Mouse (Mus musculus): ENCODE measurements at regions not wholly inside any gene's neighbourhood (a gene's known extent, or its start where the extent isn't known, plus 50 kb on each side); places are given as distances from the start of the nearest gene placed in this dataset.
A peak's percentile ranks its signal among the peaks of the same experiment; 100 is the strongest.

- peak overlapping the region; percentile 46 for H3K4me2 ChIP-seq (replicated peaks)
- peak; percentile 55; the same call in 1 of the 2 replicates for ATAC-seq (replicated peaks)
Observed at GRCm38 (mm10) chr15:51104796-51105195, 2779.9 kb upstream of the Gm7489 start.

GRCm38 (mm10) chr15:51105359-51106008 is 2779.2 kb upstream of the Gm7489 start:
- ATAC-seq (replicated peaks): no peak
- no peaks in the 10 kb centered on the region for H3K27me3 ChIP-seq
- no peak overlapping the region for H3K4me3 ChIP-seq
- no peaks in the 10 kb centered on the region for H3K36me3 ChIP-seq
- H3K4me1 ChIP-seq: peaks cover 9% of the 10 kb centered on the region; the same call in 1 of the 2 replicates
- H3K4me2 ChIP-seq (replicated peaks): no peak overlapping the region
- no peak overlapping the region for H3K9ac ChIP-seq (replicated peaks)
- H3K9me3 ChIP-seq: no peaks in the 10 kb centered on the region
- no peak overlapping the region for H3K27ac ChIP-seq (replicated peaks)
- WGBS: 50% methylated on average over 17 of the region's 17 CpGs

More at GRCm38 (mm10) chr15:51104796-51105195, 2779.9 kb upstream of the Gm7489 start:
- H3K4me3 ChIP-seq: no peak overlapping the region
- peaks cover 9% of the 10 kb centered on the region; the same call in 1 of the 2 replicates for H3K4me1 ChIP-seq
- H3K9me3 ChIP-seq: no peaks in the 10 kb centered on the region
- WGBS: 67% methylated on average over 5 of the region's 5 CpGs
- no peak overlapping the region for H3K27ac ChIP-seq (replicated peaks)
- no peaks in the 10 kb centered on the region for H3K27me3 ChIP-seq
- no peak overlapping the region for H3K9ac ChIP-seq (replicated peaks)
- no peaks in the 10 kb centered on the region for H3K36me3 ChIP-seq

GRCm38 (mm10) chr15:51110186-51110585 is 2774.5 kb upstream of the Gm7489 start:
- no peak overlapping the region for H3K4me3 ChIP-seq
- no peak for ATAC-seq (replicated peaks)
- 86% methylated on average over 3 of the region's 3 CpGs for WGBS
- H3K36me3 ChIP-seq: no peaks in the 10 kb centered on the region
- no peak overlapping the region for H3K9ac ChIP-seq (replicated peaks)
- H3K27me3 ChIP-seq: no peaks in the 10 kb centered on the region
- no peaks in the 10 kb centered on the region for H3K9me3 ChIP-seq
- H3K4me1 ChIP-seq: no peaks in the 10 kb centered on the region
- H3K4me2 ChIP-seq (replicated peaks): no peak overlapping the region
- H3K27ac ChIP-seq (replicated peaks): no peak overlapping the region

GRCm38 (mm10) chr15:51125896-51126295 is 2758.8 kb upstream of the Gm7489 start:
- 57% methylated on average over 2 of the region's 2 CpGs for WGBS
- Histone ChIP-seq H3K4me2 (replicated peaks) (no peak overlapping the region), H3K36me3 (no peaks in the 10 kb centered on the region), H3K9ac (replicated peaks) (no peak overlapping the region), H3K27me3 (no peaks in the 10 kb centered on the region), H3K9me3 (no peaks in the 10 kb centered on the region; the same call in 1 of the 2 replicates), H3K4me1 (no peaks in the 10 kb centered on the region), H3K27ac (replicated peaks) (no peak overlapping the region), H3K4me3 (no peak overlapping the region)
- ATAC-seq (replicated peaks): no peak

DNA sequence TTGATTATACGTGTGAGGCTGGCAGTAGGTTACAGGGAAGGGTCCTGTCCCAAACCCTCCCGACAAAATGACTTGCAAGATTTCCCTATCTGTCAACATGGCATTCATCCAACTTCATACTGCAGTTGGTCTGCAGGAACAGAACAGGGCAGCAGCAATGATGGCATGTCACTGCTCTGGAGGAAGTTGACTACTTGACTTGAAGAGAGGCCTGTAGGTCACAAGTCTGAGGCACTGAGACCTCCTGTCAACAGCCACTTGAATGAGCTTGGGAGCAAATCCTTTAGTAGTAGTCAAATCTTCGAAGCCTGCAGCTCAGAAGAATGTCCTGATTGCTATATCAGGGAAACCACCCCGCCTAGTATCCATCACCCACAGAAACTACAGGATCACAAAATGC is 2753.7 kb upstream of the Gm7489 start:
- no peak for ATAC-seq (replicated peaks)
- no peaks in the 10 kb centered on the region for H3K36me3 ChIP-seq
- H3K27ac ChIP-seq (replicated peaks): no peak overlapping the region
- 83% methylated on average over 4 of the region's 4 CpGs for WGBS
- H3K4me1 ChIP-seq: 0 out of 2 replicates have a peak, but pooled peaks cover 7% of the 10 kb centered on the region
- no peaks in the 10 kb centered on the region for H3K27me3 ChIP-seq
- H3K4me2 ChIP-seq (replicated peaks): no peak overlapping the region
- H3K9me3 ChIP-seq: no peaks in the 10 kb centered on the region; the same call in 1 of the 2 replicates
- H3K4me3 ChIP-seq: no peak overlapping the region
- no peak overlapping the region for H3K9ac ChIP-seq (replicated peaks)

DNA sequence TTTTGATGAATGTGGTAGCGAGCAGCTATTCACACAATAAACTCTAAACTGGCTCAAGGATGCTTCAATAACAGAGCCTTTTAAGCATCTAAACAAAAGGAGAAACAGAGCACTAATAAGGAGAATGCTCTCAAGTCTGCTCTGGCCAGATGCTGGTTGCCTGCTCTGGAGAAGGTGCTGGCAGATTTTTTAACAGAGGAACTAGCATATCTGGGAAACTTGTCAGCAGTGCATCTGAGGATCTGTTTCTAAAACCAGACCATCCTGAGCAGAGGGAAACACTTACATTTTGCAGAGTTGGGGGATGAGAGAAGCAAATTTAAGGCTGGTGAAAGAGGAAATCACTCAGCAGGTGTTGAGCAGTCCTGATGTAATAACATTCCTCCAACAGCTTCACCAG is 2748.6 kb upstream of the Gm7489 start:
- no peak overlapping the region for H3K4me2 ChIP-seq (replicated peaks)

DNA sequence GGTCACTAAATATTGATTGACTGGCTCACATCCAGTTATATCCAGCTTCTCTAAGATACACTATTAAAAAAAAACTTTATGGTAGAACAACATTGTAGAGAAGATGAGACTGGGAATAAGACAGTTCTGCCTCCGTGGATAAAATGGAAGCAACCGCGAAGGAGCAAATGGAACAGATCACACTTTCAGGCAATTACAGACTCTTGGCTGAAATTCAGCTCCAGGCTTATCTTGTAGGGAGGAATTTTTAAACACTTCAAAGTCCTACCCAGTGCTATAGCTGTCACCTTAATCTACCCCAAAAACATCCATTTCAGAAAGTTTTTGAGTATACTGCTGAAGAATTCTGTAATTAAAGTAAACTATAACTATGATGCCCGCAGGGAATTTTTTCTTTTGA is 2745.2 kb upstream of the Gm7489 start:
- H3K27ac ChIP-seq (replicated peaks): no peak overlapping the region
- H3K27me3 ChIP-seq: no peaks in the 10 kb centered on the region
- no peaks in the 10 kb centered on the region for H3K36me3 ChIP-seq
- 65% methylated on average over 4 of the region's 4 CpGs for WGBS
- H3K9me3 ChIP-seq: no peaks in the 10 kb centered on the region; the same call in 1 of the 2 replicates
- H3K4me3 ChIP-seq: no peak overlapping the region
- H3K4me2 ChIP-seq (replicated peaks): no peak overlapping the region
- no peak for ATAC-seq (replicated peaks)
- no peak overlapping the region for H3K9ac ChIP-seq (replicated peaks)
- 0 out of 2 replicates have a peak, but pooled peaks cover 11% of the 10 kb centered on the region for H3K4me1 ChIP-seq

More for the DNA sequence above, 2748.6 kb upstream of the Gm7489 start:
- H3K4me1 ChIP-seq: 0 out of 2 replicates have a peak, but pooled peaks cover 11% of the 10 kb centered on the region
- no peaks in the 10 kb centered on the region for H3K27me3 ChIP-seq
- ATAC-seq (replicated peaks): no peak
- no peak overlapping the region for H3K4me3 ChIP-seq
- H3K36me3 ChIP-seq: no peaks in the 10 kb centered on the region
- H3K9ac ChIP-seq (replicated peaks): no peak overlapping the region
- 10% methylated on average over 1 of the region's 1 CpGs for WGBS
- H3K9me3 ChIP-seq: no peaks in the 10 kb centered on the region; the same call in 1 of the 2 replicates
- no peak overlapping the region for H3K27ac ChIP-seq (replicated peaks)

GRCm38 (mm10) chr15:51173976-51174620 is 2710.6 kb upstream of the Gm7489 start:
- no peak for ATAC-seq (replicated peaks)
- H3K9ac ChIP-seq (replicated peaks): no peak overlapping the region
- no peaks in the 10 kb centered on the region for H3K9me3 ChIP-seq
- WGBS: 95% methylated on average over 1 of the region's 1 CpGs
- H3K27ac ChIP-seq (replicated peaks): no peak overlapping the region
- H3K36me3 ChIP-seq: no peaks in the 10 kb centered on the region
- H3K27me3 ChIP-seq: no peaks in the 10 kb centered on the region
- H3K4me2 ChIP-seq (replicated peaks): no peak overlapping the region
- no peaks in the 10 kb centered on the region for H3K4me1 ChIP-seq
- no peak overlapping the region for H3K4me3 ChIP-seq

- no peak overlapping the region for H3K9ac ChIP-seq (replicated peaks)
- no peak for ATAC-seq (replicated peaks)
- WGBS: 74% methylated on average over 2 of the region's 2 CpGs
- H3K4me3 ChIP-seq: no peak overlapping the region
- H3K36me3 ChIP-seq: no peaks in the 10 kb centered on the region
- no peaks in the 10 kb centered on the region for H3K9me3 ChIP-seq
- no peaks in the 10 kb centered on the region for H3K4me1 ChIP-seq
- no peak overlapping the region for H3K27ac ChIP-seq (replicated peaks)
- no peak overlapping the region for H3K4me2 ChIP-seq (replicated peaks)
- no peaks in the 10 kb centered on the region for H3K27me3 ChIP-seq
Observed at GRCm38 (mm10) chr15:51176466-51176865, 2708.2 kb upstream of the Gm7489 start.

DNA sequence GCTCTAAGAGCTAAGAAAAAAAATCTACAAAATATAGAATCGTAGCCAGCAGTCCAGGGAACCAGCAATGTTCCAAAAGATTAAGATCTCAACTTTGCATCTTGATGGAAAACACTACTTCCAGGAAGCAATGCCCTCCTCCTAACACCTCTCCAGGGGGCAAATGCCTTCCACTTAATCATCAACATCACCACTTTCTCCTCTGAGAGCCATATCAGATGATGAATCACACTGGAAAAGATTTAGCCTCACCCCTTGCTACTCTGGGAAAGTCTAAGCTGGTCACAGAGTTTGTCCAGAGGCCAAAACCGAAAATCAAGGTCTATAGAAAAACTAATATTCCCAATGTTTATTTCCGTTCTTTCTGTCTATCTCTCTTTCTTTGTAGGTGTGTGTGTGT is 2695.6 kb upstream of the Gm7489 start:
- Histone ChIP-seq H3K9ac (replicated peaks) (no peak overlapping the region), H3K4me1 (no peaks in the 10 kb centered on the region), H3K4me2 (replicated peaks) (no peak overlapping the region), H3K9me3 (no peaks in the 10 kb centered on the region), H3K27ac (replicated peaks) (no peak overlapping the region), H3K4me3 (no peak overlapping the region), H3K27me3 (no peaks in the 10 kb centered on the region), H3K36me3 (no peaks in the 10 kb centered on the region)
- 90% methylated on average over 3 of the region's 3 CpGs for WGBS
- ATAC-seq (replicated peaks): no peak

GRCm38 (mm10) chr15:51197466-51198158 is 2687.1 kb upstream of the Gm7489 start:
- 40% methylated on average over 4 of the region's 4 CpGs for WGBS
- no peaks in the 10 kb centered on the region for H3K4me1 ChIP-seq
- no peaks in the 10 kb centered on the region for H3K27me3 ChIP-seq
- no peak overlapping the region for H3K4me3 ChIP-seq
- no peak overlapping the region for H3K27ac ChIP-seq (replicated peaks)
- no peak overlapping the region for H3K4me2 ChIP-seq (replicated peaks)
- H3K9ac ChIP-seq (replicated peaks): no peak overlapping the region
- H3K9me3 ChIP-seq: no peaks in the 10 kb centered on the region
- H3K36me3 ChIP-seq: no peaks in the 10 kb centered on the region
- no peak for ATAC-seq (replicated peaks)

GRCm38 (mm10) chr15:51203351-51203750 is 2681.4 kb upstream of the Gm7489 start:
- 77% methylated on average over 2 of the region's 2 CpGs for WGBS
- no peak overlapping the region for H3K4me3 ChIP-seq
- no peaks in the 10 kb centered on the region for H3K36me3 ChIP-seq
- H3K27me3 ChIP-seq: no peaks in the 10 kb centered on the region
- no peak overlapping the region for H3K27ac ChIP-seq (replicated peaks)
- H3K9ac ChIP-seq (replicated peaks): no peak overlapping the region
- H3K4me1 ChIP-seq: no peaks in the 10 kb centered on the region
- no peaks in the 10 kb centered on the region for H3K9me3 ChIP-seq
- H3K4me2 ChIP-seq (replicated peaks): no peak overlapping the region
- ATAC-seq (replicated peaks): no peak
